Mouse (Mus musculus): ENCODE data around the gene Rad54l2. TPM values are rescaled to one million over a fixed set of nuclear protein-coding genes. Genes with fewer than 3 reads are reported as not detected.
A peak's percentile ranks its signal among the peaks of the same experiment; 100 is the strongest.

Rad54l2 gene
- polyA plus RNA-seq, 1 experiment from 2014 or later = 13.1 TPM

DNA sequence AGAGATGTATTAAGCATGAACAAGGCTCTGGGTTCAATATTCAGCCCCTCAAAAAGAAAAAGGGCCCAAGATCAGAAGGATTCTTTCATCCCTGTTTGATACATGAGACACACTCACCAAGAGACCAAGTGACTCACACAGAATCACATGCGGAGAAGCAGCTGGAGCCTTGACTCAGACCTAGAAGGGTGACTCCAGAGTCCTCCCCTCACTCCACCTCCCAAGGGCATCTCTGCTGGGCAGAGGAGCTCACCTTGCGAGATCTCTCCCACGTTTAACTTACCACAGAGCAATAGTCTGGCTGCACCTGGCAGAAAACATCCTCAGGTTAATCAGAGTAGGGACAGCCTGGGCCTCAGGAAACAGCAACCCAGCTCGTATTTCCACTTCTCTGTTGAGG is 110.8 kb downstream of the Rad54l2 start:
- ATAC-seq = peak; percentile 46
- DNase-seq (ENCODE audit: low read depth, low spot score) = peak; percentile 31
- in situ Hi-C loops (cut with MboI; ENCODE audit: low pct_unique_long_range_greater_than_20kb) = loop anchor here (25.0 kb wide), 2 partner anchors 134 to 859 kb away; partner anchors contain the start of genes Cyb561d2, Dcaf1, Nprl2 and Tmem115
- ChIA-PET POLR2A (interaction anchor here (0.9 kb wide), 1 partner anchor 8 kb away, joined by 3 read pairs; no protein-coding TSS in a partner anchor), CTCF (interaction anchor here (1.1 to 1.3 kb wide), 2 partner anchors 35 to 75 kb away, joined by 3 read pairs; no protein-coding TSS in a partner anchor)
- no peaks in the 10 kb centered on the region for H3K27me3 ChIP-seq
- TF ChIP-seq CTCF (IDR thresholded peaks at IDR 0.05) = no peak

DNA sequence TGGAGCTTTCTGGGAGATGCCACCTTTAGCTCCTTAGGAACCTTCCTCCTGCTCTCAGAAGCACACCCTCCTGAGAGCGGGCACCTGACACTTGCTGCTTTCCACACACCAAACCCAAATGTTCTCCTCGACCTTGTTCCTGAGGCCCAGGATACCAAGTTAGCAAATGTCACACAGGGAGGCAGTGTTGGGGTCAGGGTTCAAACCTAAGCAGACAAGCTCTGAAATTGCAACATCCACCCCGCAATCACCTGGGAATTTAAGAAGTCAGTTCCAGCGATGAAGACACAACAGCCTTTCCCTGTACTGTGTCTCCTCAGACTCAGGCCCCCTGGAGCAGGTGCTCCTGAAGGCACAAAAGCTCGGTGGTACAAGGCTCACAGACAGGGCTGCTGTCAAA is 111.3 kb downstream of the Rad54l2 start:
- ATAC-seq (no peak), DNase-seq (ENCODE audit: low read depth, low spot score) (no peak)
- ChIA-PET CTCF (interaction anchor here (0.7 to 1.1 kb wide), 3 partner anchors 9 to 75 kb away, joined by 3 to 4 read pairs (median 3); no protein-coding TSS in a partner anchor), POLR2A (interaction anchor here (1.1 kb wide), 1 partner anchor 9 kb away, joined by 3 read pairs; no protein-coding TSS in a partner anchor)
- in situ Hi-C loops (cut with MboI; ENCODE audit: low pct_unique_long_range_greater_than_20kb) = loop anchor here (25.0 kb wide), 2 partner anchors 135 to 860 kb away; partner anchors contain the start of genes Cyb561d2, Dcaf1, Nprl2 and Tmem115
- H3K27me3 ChIP-seq = no peaks in the 10 kb centered on the region
- no peak for TF ChIP-seq CTCF (IDR thresholded peaks at IDR 0.05)

DNA sequence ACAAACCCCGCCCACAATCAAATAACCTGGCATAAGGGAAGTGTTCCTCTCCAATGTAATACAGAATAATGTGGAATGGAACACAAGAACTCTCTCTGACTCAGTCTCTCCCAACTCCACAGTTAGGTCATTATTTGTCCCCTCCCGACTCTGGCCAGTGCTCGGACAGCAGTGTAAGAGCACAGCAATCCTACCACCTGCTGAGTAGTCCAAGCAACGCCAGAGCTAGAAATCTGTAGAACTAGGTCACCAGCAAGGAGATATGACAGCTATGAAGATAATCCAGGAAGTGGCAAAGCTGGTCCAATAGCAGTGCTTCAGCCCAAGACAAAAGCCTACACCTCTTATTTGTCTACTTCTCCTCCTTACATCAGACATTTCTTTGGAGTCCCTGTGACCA is 112.4 kb downstream of the Rad54l2 start:
- in situ Hi-C loops (cut with MboI; ENCODE audit: low pct_unique_long_range_greater_than_20kb) = loop anchor here (25.0 kb wide), 2 partner anchors 136 to 861 kb away; partner anchors contain the start of genes Cyb561d2, Dcaf1, Nprl2 and Tmem115
- ATAC-seq = no peak
- ChIA-PET CTCF (interaction anchor here (1.0 kb wide), 1 partner anchor 10 kb away, joined by 4 read pairs; the partner anchor contains the start of gene Tex264), POLR2A (interaction anchor here (1.3 kb wide), 1 partner anchor 8 kb away, joined by 3 read pairs; no protein-coding TSS in a partner anchor)
- H3K27me3 ChIP-seq = no peaks in the 10 kb centered on the region
- TF ChIP-seq CTCF (IDR thresholded peaks at IDR 0.05) = no peak
- no peak for DNase-seq (ENCODE audit: low read depth, low spot score)

DNA sequence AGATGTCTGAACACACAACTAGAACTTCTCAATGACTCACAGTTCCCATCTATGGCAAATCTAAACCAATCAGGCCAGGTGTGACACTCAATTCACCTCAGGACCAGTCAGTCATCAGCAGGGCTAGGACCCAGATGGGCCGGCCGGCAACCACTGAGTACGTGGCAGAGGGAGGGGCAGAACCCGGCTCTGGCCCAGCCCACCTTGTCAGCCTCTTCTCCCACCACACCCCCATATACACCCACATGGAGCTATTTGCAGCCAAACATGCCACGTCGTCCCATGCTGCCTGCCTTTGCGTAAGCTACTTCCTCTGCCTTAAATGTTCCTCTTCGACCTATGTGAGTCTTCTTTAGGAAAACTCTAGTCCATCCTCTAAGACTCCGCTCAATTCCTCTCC is 113.0 kb downstream of the Rad54l2 start:
- in situ Hi-C loops (cut with MboI; ENCODE audit: low pct_unique_long_range_greater_than_20kb) = loop anchor here (25.0 kb wide), 2 partner anchors 136 to 861 kb away; partner anchors contain the start of genes Cyb561d2, Dcaf1, Nprl2 and Tmem115
- TF ChIP-seq CTCF (IDR thresholded peaks at IDR 0.05) = no peak
- ATAC-seq (no peak), DNase-seq (ENCODE audit: low read depth, low spot score) (no peak)
- ChIA-PET CTCF (interaction anchor here (1.0 kb wide), 1 partner anchor 10 kb away, joined by 4 read pairs; the partner anchor contains the start of gene Tex264), POLR2A (interaction anchor here (1.3 kb wide), 1 partner anchor 9 kb away, joined by 3 read pairs; no protein-coding TSS in a partner anchor)
- H3K27me3 ChIP-seq = no peaks in the 10 kb centered on the region

DNA sequence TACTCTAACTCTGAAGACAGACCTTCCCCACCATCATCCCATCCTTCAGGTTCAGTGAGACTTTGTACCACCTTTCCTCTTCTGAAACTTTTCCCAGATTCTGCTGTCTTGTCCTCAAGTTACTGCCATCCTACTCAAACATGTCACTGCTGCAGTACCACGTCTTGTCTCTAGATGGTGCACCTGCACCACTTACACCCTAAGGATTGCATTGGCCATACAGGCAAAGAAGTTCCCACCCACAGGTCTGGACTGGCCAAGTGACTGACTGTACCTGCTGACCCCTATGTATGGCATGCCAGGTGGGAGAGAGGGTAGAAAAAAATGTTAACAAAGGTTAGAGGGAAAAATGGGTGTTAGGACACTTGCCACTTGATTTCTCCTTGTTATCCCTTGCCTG is 113.5 kb downstream of the Rad54l2 start:
- ChIA-PET CTCF (interaction anchor here (0.7 to 0.9 kb wide), 3 partner anchors 12 to 177 kb away, joined by 3 to 8 read pairs (median 4); no protein-coding TSS in a partner anchor), POLR2A (no interaction called here)
- DNase-seq (ENCODE audit: low read depth, low spot score) (peak; percentile 37), ATAC-seq (peak; percentile 66)
- H3K27me3 ChIP-seq = no peaks in the 10 kb centered on the region
- in situ Hi-C loops (cut with MboI; ENCODE audit: low pct_unique_long_range_greater_than_20kb) = loop anchor here (25.0 kb wide), 2 partner anchors 137 to 862 kb away; partner anchors contain the start of genes Cyb561d2, Dcaf1, Nprl2 and Tmem115
- peak; percentile 93 for TF ChIP-seq CTCF (IDR thresholded peaks at IDR 0.05)

DNA sequence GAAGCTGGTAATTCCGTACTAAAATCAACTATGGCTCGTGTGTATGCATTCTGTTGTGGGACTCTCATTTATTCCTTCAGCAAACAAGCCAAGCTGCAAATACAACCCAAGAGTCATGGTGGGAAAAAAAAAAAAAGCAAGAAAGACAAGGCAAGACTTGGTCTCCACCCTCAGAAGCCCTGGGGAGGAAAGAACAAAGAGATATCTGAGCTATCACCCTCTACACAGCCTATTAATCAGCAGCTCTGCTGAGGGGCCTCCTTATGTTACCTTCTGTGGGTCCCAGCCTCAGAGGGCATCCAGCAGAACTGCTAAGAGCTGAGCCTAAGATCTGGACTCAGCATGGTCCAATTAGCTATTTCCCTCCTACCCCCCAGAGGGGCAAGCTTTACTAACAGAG is 115.1 kb downstream of the Rad54l2 start:
- in situ Hi-C loops (cut with MboI; ENCODE audit: low pct_unique_long_range_greater_than_20kb) = no loop called here
- DNase-seq (ENCODE audit: low read depth, low spot score) = no peak
- no peaks in the 10 kb centered on the region for H3K27me3 ChIP-seq
- no peak for ATAC-seq
- ChIA-PET POLR2A (interaction anchor here (1.1 kb wide), 1 partner anchor 8 kb away, joined by 3 read pairs; no protein-coding TSS in a partner anchor), CTCF (no interaction called here)
- no peak for TF ChIP-seq CTCF (IDR thresholded peaks at IDR 0.05)

DNA sequence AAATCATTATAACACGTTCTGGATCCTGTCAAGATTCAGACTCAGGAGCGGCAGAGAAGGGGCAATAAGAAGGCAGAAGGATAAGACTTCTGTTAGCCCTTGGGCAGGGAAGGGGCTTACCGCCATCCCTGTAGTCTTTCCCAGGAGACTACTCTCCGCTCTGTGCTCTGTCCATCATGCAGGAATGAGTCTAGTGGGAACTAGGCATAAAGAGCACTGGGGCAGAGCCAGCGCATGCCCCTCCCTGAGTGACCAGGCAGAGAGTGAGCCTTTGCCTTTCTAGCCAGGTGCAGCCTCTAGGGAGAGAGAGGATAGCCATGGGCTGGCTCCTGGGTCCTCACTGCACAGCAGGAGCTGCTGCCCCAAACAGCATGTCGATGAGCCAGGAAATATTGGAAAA is 124.1 kb downstream of the Rad54l2 start:
- DNase-seq (ENCODE audit: low read depth, low spot score) (no peak), ATAC-seq (no peak)
- in situ Hi-C loops (cut with MboI; ENCODE audit: low pct_unique_long_range_greater_than_20kb) = no loop called here
- CTCF ChIA-PET = interaction anchor here (1.8 kb wide), 1 partner anchor 16 kb away, joined by 5 read pairs; no protein-coding TSS in a partner anchor
- no peak for TF ChIP-seq CTCF (IDR thresholded peaks at IDR 0.05)
- no peaks in the 10 kb centered on the region for H3K27me3 ChIP-seq
- POLR2A ChIA-PET = no interaction called here

DNA sequence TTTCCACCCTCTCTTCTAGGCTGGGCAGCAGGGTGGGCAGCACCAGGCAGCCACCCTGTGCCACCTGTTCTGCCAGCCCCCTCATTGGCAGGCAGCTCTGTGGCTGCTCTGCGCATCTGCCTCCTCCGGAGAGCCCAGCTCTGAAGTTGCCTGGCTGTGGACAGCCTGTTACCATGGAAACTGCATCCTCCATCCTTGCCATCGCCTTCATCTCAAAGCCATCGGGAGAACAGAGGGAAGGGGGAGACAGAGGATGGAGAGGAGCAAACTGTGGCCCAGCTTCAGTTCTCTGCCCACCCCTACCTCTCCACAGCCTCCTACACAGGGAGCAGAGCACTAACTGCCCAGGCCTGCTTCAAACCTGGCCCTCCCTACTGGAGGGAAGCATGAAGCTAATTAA is 124.6 kb downstream of the Rad54l2 start:
- ATAC-seq = no peak
- ChIA-PET CTCF (interaction anchor here (1.8 kb wide), 1 partner anchor 17 kb away, joined by 5 read pairs; no protein-coding TSS in a partner anchor), POLR2A (no interaction called here)
- in situ Hi-C loops (cut with MboI; ENCODE audit: low pct_unique_long_range_greater_than_20kb) = no loop called here
- DNase-seq (ENCODE audit: low read depth, low spot score) = no peak
- no peak for TF ChIP-seq CTCF (IDR thresholded peaks at IDR 0.05)
- H3K27me3 ChIP-seq = no peaks in the 10 kb centered on the region

DNA sequence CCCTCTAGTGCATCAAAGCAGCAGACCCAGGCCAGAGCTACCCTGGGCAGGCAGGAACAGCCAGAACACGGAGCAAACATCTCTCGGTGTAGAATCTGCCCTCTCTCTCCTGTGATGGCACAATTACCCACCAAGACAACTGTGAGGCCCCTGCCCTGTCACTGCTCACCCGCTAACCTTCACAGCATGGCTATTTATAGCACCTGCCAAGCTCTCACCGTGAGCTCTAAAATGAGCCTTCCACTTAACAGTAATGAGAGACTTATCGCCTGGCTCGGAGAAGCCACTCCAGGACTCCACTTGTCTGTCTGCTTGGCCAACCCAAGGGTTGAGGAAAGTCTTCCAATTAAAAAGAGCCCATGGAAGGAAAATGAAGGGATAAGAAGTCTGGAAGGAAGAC is 125.8 kb downstream of the Rad54l2 start:
- in situ Hi-C loops (cut with MboI; ENCODE audit: low pct_unique_long_range_greater_than_20kb) = no loop called here
- DNase-seq (ENCODE audit: low read depth, low spot score) (no peak), ATAC-seq (no peak)
- TF ChIP-seq CTCF (IDR thresholded peaks at IDR 0.05) = no peak
- ChIA-PET POLR2A (no interaction called here), CTCF (interaction anchor here (1.6 kb wide), 1 partner anchor 10 kb away, joined by 4 read pairs; no protein-coding TSS in a partner anchor)
- no peaks in the 10 kb centered on the region for H3K27me3 ChIP-seq

DNA sequence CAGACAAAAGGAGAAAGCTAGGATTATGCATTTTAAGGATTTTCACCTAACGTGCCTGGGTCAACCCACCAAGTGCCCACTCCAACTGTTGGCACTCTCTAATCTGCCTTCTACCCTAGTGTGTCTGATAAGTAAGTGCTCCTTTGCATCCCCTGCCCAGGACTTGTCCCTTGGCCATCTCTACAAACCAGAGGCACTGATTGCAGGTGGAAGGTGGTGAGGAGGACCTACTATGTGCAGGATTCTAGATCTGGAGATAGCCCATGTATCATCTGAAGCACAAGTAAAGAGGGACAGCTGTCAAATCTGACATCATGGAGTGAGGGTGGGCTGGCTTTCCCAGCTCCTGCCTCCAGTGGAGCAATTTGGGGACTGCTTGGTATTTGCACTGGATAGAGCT is 129.1 kb downstream of the Rad54l2 start:
- ChIA-PET POLR2A (no interaction called here), CTCF (interaction anchor here (1.0 kb wide), 1 partner anchor 15 kb away, joined by 3 read pairs; no protein-coding TSS in a partner anchor)
- peaks cover 10% of the 10 kb centered on the region for H3K27me3 ChIP-seq
- in situ Hi-C loops (cut with MboI; ENCODE audit: low pct_unique_long_range_greater_than_20kb) = loop anchor here (10.0 kb wide), 1 partner anchor 55 kb away; no protein-coding TSS in a partner anchor
- DNase-seq (ENCODE audit: low read depth, low spot score) (no peak), ATAC-seq (no peak)
- TF ChIP-seq CTCF (IDR thresholded peaks at IDR 0.05) = no peak

DNA sequence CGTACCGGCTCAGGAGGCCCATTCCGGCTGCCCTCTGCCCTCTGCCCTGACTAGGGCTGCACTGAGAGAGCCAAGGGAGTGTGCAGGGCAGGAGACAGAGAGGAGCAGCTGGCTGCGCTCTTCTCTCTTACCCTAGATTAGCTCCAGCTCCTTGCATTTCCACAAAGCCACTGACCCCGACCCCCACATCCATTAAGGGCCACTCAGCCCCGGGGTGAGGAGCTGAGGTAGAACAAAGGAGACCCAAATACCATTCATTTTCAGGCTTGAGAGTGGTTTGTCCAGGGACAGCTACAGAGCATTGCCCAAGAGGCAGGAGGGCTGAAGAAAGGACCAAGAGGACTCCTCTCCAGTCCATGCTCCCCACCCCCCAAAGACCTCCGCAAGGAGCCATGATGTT is 129.6 kb downstream of the Rad54l2 start:
- ATAC-seq = no peak
- no peak for DNase-seq (ENCODE audit: low read depth, low spot score)
- peaks cover 10% of the 10 kb centered on the region for H3K27me3 ChIP-seq
- in situ Hi-C loops (cut with MboI; ENCODE audit: low pct_unique_long_range_greater_than_20kb) = loop anchor here (10.0 kb wide), 1 partner anchor 55 kb away; no protein-coding TSS in a partner anchor
- POLR2A ChIA-PET = no interaction called here
- CTCF ChIA-PET = interaction anchor here (1.0 kb wide), 1 partner anchor 15 kb away, joined by 3 read pairs; no protein-coding TSS in a partner anchor
- TF ChIP-seq CTCF (IDR thresholded peaks at IDR 0.05) = no peak
